Mouse (Mus musculus): ENCODE measurements at regions not wholly inside any gene's neighbourhood (a gene's known extent, or its start where the extent isn't known, plus 50 kb on each side); places are given as distances from the start of the nearest gene placed in this dataset.
A peak's percentile ranks its signal among the peaks of the same experiment; 100 is the strongest.

- intact Hi-C loops (cut with DNase I): no loop called here
- DNase-seq (ENCODE audit: low spot score in 2 of 2): no peak
Observed at GRCm38 (mm10) chr2:169094011-169094754, 138.8 kb upstream of the Zfp64 start.

GRCm38 (mm10) chr2:169090256-169090655 is 134.9 kb upstream of the Zfp64 start:
- no peak for DNase-seq (ENCODE audit: low spot score in 2 of 2)
- intact Hi-C loops (cut with DNase I): no loop called here

GRCm38 (mm10) chr2:169088870-169089484 is 133.6 kb upstream of the Zfp64 start:
- DNase-seq (ENCODE audit: low spot score in 2 of 2): no peak
- intact Hi-C loops (cut with DNase I): no loop called here

GRCm38 (mm10) chr2:169088301-169088700 is 132.9 kb upstream of the Zfp64 start:
- intact Hi-C loops (cut with DNase I): no loop called here
- no peak for DNase-seq (ENCODE audit: low spot score in 2 of 2)

GRCm38 (mm10) chr2:169071267-169071666 is 115.9 kb upstream of the Zfp64 start:
- intact Hi-C loops (cut with DNase I): no loop called here
- no peak for DNase-seq (ENCODE audit: low spot score in 2 of 2)

- intact Hi-C loops (cut with DNase I): loop anchor here (10.0 kb wide), 1 partner anchor 540 kb away; no protein-coding TSS in a partner anchor
- DNase-seq (ENCODE audit: low spot score in 2 of 2): no peak
Observed at GRCm38 (mm10) chr2:169065166-169065698, 109.8 kb upstream of the Zfp64 start.

GRCm38 (mm10) chr2:169061520-169061919 is 106.1 kb upstream of the Zfp64 start:
- peak; percentile 86 to 91 for DNase-seq (ENCODE audit: low spot score in 2 of 2)
- intact Hi-C loops (cut with DNase I): loop anchor here (5.0 to 10.0 kb wide), 3 partner anchors 46 to 1041 kb away; no protein-coding TSS in a partner anchor

GRCm38 (mm10) chr2:169060495-169060894 is 105.1 kb upstream of the Zfp64 start:
- DNase-seq (ENCODE audit: low spot score in 2 of 2): peak; percentile 27 to 40
- intact Hi-C loops (cut with DNase I): loop anchor here (5.0 to 10.0 kb wide), 3 partner anchors 47 to 1042 kb away; no protein-coding TSS in a partner anchor

GRCm38 (mm10) chr2:169057831-169058230 is 102.4 kb upstream of the Zfp64 start:
- no peak for DNase-seq (ENCODE audit: low spot score in 2 of 2)
- intact Hi-C loops (cut with DNase I): no loop called here

GRCm38 (mm10) chr2:169049947-169050346 is 94.6 kb upstream of the Zfp64 start:
- intact Hi-C loops (cut with DNase I): no loop called here
- DNase-seq (ENCODE audit: low spot score in 2 of 2): peak in 1 of 2 experiments; percentile 18

GRCm38 (mm10) chr2:169041748-169042147 is 86.4 kb upstream of the Zfp64 start:
- intact Hi-C loops (cut with DNase I): no loop called here
- DNase-seq (ENCODE audit: low spot score in 2 of 2): no peak

GRCm38 (mm10) chr2:169037975-169038374 is 82.6 kb upstream of the Zfp64 start:
- intact Hi-C loops (cut with DNase I): no loop called here
- no peak for DNase-seq (ENCODE audit: low spot score in 2 of 2)

- intact Hi-C loops (cut with DNase I): no loop called here
Observed at GRCm38 (mm10) chr2:169037519-169037918, 82.1 kb upstream of the Zfp64 start.

GRCm38 (mm10) chr2:169035315-169035714 is 79.9 kb upstream of the Zfp64 start:
- intact Hi-C loops (cut with DNase I): no loop called here
- DNase-seq (ENCODE audit: low spot score in 2 of 2): peak; percentile 25 to 31

More at GRCm38 (mm10) chr2:169037519-169037918, 82.1 kb upstream of the Zfp64 start:
- DNase-seq (ENCODE audit: low spot score in 2 of 2): no peak

GRCm38 (mm10) chr2:169033997-169034396 is 78.6 kb upstream of the Zfp64 start:
- intact Hi-C loops (cut with DNase I): no loop called here
- no peak for DNase-seq (ENCODE audit: low spot score in 2 of 2)

GRCm38 (mm10) chr2:169033181-169033580 is 77.8 kb upstream of the Zfp64 start:
- DNase-seq (ENCODE audit: low spot score in 2 of 2): no peak
- intact Hi-C loops (cut with DNase I): no loop called here

GRCm38 (mm10) chr2:169028531-169029114 is 73.2 kb upstream of the Zfp64 start:
- intact Hi-C loops (cut with DNase I): no loop called here
- DNase-seq (ENCODE audit: low spot score in 2 of 2): no peak

- intact Hi-C loops (cut with DNase I): no loop called here
- no peak for DNase-seq (ENCODE audit: low spot score in 2 of 2)
Observed at GRCm38 (mm10) chr2:169019037-169019436, 63.6 kb upstream of the Zfp64 start.

GRCm38 (mm10) chr2:169010271-169010670 is 54.9 kb upstream of the Zfp64 start:
- DNase-seq (ENCODE audit: low spot score in 2 of 2): no peak
- intact Hi-C loops (cut with DNase I): no loop called here

GRCm38 (mm10) chr2:169008756-169009155 is 53.4 kb upstream of the Zfp64 start:
- DNase-seq (ENCODE audit: low spot score in 2 of 2): peak; percentile 9 to 11
- intact Hi-C loops (cut with DNase I): no loop called here

All from left cerebral cortex, postnatal 14 days (tissue).